Mouse (Mus musculus): Measurements from ENCODE around the gene Dpp6. TPM values are rescaled to one million over a fixed set of nuclear protein-coding genes. Genes with fewer than 3 reads are reported as not detected.

Gene Dpp6
- total RNA-seq, 2 experiments from 2014 or later, result not detected

- ATAC-seq (replicated peaks; ENCODE audit: low FRiP score, poor library complexity, severe bottlenecking), result no peak
These were observed 445.0 kb downstream of the Dpp6 start for GRCm38 (mm10) chr5:27261746-27262727.

DNA sequence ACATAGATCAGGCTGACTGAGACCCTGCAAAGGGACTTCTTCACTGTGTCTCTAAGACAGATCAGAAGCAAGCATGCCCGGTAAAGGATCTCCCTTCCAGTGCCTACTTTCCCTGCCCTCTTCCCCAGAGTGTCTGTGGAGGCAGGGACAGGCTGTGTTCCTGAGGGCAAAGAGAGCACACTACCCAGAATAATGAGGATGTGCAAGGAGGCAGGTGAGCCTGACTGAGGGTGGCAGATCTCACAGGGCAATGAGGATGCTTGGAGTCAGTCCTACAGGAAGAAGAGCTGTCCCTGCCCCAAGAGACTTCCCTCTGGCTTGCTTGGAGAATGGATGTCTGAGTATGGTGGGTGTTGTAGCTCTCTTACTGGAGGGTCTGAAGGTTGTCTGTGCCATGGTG, 445.7 kb downstream of the Dpp6 start:
- ATAC-seq (replicated peaks; ENCODE audit: low FRiP score, poor library complexity, severe bottlenecking), result no peak

GRCm38 (mm10) chr5:27265281-27265680, 448.3 kb downstream of the Dpp6 start:
- no peak for ATAC-seq (replicated peaks; ENCODE audit: low FRiP score, poor library complexity, severe bottlenecking)

- ATAC-seq (replicated peaks; ENCODE audit: low FRiP score, poor library complexity, severe bottlenecking), result no peak
These were observed 454.3 kb downstream of the Dpp6 start for GRCm38 (mm10) chr5:27271336-27271735.

DNA sequence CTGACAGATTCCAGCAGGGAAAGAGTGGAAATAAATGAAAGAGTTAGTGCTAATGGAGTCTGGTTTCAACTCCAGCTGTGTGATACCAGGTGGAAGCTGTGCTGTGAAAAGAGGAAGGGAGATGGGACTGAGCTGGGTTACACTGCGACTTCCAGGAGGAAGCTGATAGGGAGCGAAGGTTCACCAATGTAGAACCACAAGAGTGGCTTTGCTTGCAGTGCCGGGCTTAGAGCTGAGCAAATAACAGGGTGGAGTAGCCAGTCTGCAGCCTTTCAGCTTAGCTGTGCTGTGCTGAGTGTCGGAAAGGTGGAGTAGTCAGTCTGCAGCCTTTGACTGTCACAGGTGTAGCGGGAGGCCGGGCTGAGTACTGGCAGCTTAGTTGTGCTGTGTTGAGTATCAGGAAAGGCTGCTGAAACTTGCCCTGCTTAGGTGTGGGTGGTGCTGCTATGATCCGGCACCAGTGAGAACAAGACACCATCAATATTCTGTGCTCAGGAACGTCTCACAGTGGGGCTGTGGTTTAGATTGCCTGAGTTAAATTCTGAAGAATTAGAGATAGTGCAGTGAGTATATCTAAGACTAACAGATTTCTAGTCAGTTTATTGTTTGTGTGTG, 457.9 kb downstream of the Dpp6 start:
- no peak for ATAC-seq (replicated peaks; ENCODE audit: low FRiP score, poor library complexity, severe bottlenecking)

- no peak for ATAC-seq (replicated peaks; ENCODE audit: low FRiP score, poor library complexity, severe bottlenecking)
These were observed 458.9 kb downstream of the Dpp6 start for GRCm38 (mm10) chr5:27275871-27276270.

GRCm38 (mm10) chr5:27278120-27278645, 461.2 kb downstream of the Dpp6 start:
- no peak for ATAC-seq (replicated peaks; ENCODE audit: low FRiP score, poor library complexity, severe bottlenecking)

DNA sequence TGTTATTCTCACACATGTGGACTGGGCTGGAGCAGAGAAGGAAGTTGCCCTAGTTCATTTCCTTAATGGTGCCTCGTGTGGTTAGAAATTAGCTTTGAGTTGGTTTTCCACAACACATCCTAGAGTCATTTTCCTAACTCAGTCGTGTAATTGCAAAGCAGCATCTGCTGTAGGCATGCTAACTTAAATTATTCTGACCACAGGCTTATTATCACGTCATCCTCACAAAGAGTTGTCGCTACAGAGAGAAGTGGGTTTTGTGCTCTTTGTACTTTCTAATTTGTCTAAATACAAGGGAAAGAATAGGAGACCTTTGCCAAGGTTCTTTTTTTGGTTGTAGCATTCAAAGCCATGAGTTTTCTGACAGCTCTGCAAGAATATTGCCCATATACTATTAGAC, 469.9 kb downstream of the Dpp6 start:
- ATAC-seq (replicated peaks; ENCODE audit: low FRiP score, poor library complexity, severe bottlenecking), result no peak

- ATAC-seq (replicated peaks; ENCODE audit: low FRiP score, poor library complexity, severe bottlenecking), result no peak
These were observed 474.4 kb downstream of the Dpp6 start for GRCm38 (mm10) chr5:27291378-27291777.

- no peak for ATAC-seq (replicated peaks; ENCODE audit: low FRiP score, poor library complexity, severe bottlenecking)
These were observed 475.2 kb downstream of the Dpp6 start for GRCm38 (mm10) chr5:27292236-27292635.

GRCm38 (mm10) chr5:27304115-27304514, 487.1 kb downstream of the Dpp6 start:
- no peak for ATAC-seq (replicated peaks; ENCODE audit: low FRiP score, poor library complexity, severe bottlenecking)

DNA sequence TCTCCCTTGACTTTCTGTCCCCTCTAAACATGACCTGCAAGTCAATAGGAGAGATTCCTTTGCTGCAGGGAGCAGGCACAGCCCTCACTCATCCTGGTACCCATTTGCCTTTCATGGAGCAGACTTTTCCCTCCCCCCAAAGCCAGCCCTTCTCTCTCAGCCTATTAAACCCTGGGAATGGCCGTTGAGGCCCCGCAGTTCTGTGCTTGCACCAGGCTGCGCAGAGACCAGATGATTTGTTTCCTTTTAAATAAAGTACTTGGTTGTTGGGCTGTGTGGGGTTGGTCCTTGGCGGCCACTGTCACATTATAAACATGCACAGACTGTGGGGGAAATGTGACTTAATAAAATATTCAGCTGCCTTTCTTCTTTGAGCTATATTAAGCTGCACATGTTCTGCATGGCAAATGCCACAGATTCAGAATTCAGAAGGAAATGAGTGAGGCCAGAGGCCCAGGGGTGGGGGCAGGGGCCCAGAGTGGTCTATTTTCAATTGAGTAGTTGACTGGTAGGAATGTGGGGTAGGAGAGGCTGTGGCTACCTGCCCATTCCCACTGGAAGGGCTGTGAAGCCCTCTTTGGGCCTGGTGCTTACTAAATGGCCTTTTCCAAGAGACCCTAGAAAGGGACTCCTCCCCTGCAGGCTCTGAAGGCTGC, 489.6 kb downstream of the Dpp6 start:
- ATAC-seq (replicated peaks; ENCODE audit: low FRiP score, poor library complexity, severe bottlenecking), result no peak

- ATAC-seq (replicated peaks; ENCODE audit: low FRiP score, poor library complexity, severe bottlenecking), result no peak
These were observed 493.2 kb downstream of the Dpp6 start for GRCm38 (mm10) chr5:27310217-27310616.

- ATAC-seq (replicated peaks; ENCODE audit: low FRiP score, poor library complexity, severe bottlenecking), result no peak
These were observed 499.7 kb downstream of the Dpp6 start for GRCm38 (mm10) chr5:27316674-27317073.

DNA sequence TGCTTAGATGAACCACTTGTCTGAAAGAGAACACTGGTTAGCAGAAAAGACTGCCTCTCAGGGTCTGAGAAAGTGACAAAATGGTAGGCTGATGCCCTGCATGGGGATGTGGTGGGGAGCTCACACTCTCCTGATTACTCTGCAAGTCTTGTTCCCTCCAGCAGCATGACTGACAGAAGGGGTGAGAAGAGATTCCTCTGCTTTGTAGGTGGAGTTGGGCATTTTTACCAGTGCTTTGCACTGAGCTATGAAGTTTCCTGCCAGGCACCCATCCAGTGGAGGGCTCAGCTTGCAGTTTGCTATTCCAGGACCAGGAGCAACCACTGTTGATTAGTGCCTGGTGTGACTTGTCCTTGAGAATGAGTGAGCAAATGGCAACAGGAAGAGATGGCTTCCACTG, 500.3 kb downstream of the Dpp6 start:
- no peak for ATAC-seq (replicated peaks; ENCODE audit: low FRiP score, poor library complexity, severe bottlenecking)

DNA sequence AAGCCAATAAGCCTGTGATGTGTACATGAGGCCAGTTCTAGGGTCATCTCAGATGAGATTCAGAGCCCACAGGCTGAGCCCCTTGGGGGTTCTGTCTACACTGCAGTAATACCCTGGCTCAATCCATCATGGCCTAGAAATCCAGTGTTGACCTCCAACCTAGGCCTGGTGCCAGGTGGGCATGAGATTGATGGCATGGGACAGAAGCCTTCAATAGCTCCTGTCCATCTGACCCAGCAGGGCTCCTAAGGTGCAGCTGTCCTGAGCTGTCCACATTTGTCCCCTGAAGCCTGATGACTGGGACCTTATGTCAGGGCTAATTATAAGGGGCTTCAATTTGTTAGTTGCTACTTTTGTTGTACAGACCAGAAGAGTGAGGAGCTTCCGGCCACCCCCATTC, 500.8 kb downstream of the Dpp6 start:
- no peak for ATAC-seq (replicated peaks; ENCODE audit: low FRiP score, poor library complexity, severe bottlenecking)

DNA sequence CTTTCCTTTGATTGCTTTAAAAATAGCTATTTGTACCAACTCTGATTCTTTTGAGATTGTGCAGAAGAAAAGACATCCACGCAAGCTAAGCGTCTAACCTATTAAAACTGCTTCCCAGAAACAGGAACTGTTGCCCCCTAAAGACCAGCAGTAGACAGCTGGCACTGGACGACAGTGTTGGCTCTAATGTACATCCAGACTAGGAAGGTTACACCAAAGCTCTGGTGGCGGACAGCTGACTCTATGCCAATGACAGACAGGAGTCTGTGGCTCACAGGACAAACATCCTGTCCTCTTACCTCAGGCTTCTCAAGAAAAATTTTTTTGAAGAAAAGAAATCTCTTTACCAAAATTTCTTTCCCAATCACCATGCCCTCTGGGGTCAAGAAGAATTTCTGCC, 502.7 kb downstream of the Dpp6 start:
- no peak for ATAC-seq (replicated peaks; ENCODE audit: low FRiP score, poor library complexity, severe bottlenecking)

DNA sequence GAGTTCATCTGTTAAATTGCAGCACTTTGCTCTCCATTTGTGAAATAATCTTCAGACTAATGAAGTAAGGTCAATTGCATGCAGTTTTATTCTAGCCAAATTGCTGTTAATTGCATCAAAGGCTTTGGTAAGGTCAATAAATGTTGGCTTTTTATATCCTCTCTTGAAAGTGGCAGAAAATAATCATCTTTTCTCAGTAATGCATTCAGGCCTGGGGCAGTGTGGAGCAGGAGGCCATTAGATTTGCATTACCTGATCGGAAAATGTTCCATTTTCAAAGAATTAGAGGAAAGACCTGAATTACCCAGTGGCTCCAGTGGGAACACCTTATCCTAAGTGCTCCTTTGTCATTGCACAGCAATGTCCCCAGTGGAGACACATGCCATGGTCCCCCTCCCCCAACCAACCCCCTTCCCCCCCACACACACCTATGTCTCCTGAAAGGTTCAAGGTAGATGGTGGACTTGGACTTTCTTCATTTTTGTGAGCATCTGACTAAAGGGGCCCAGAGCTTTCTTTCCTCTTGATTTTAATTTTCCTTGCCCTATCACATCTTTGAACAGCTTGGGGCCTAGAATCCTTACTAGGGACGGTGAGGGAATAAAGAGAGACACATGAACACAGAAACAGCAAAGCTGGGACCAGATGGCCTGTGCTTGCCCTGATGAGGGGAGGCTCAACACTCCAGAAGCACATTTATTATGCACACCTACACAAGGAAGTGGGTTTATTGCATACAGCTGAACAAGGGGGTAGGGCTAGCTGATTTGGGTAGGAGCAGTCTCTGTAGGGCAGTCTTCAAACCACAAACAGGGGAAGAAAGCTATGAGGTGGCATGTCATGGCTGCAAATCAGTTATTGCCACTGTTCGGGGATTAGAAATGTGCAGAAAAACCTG, 506.1 kb downstream of the Dpp6 start:
- ATAC-seq (replicated peaks; ENCODE audit: low FRiP score, poor library complexity, severe bottlenecking), result no peak

- ATAC-seq (replicated peaks; ENCODE audit: low FRiP score, poor library complexity, severe bottlenecking), result no peak
These were observed 507.4 kb downstream of the Dpp6 start for GRCm38 (mm10) chr5:27324346-27324928.

Measured in erythroblast, adult 5-6 weeks (primary cell).